Mouse (Mus musculus) cortical plate, adult 2 months (tissue): ENCODE data around the gene Gng4. TPM values are rescaled to one million over a fixed set of nuclear protein-coding genes. Genes with fewer than 3 reads are reported as not detected.
"Not testable (repeated sequence)": the region's sequence is repeated elsewhere in the genome, so short reads cannot be mapped to it uniquely, and the experiment has no call there.

ENCODE experiments used
- H3K27ac ChIP-seq: fragments of 200-500 bp; 2 replicates; pipeline ENCODE4 v1.5.1; 2012; ENCODE audit warnings: low read length, control low read depth, inconsistent platforms; ENCODE audit not compliant: insufficient read depth
- H3K4me1 ChIP-seq: fragments of 200-500 bp; 2 replicates; pipeline ENCODE4 v1.6.1; 2011; ENCODE audit warnings: low read length; ENCODE audit not compliant: control insufficient read depth, insufficient read depth
- H3K4me3 ChIP-seq: fragments of 200-500 bp; 2 replicates; pipeline ENCODE4 v1.5.1; 2011; ENCODE audit warnings: mild to moderate bottlenecking, low read length, control low read depth; ENCODE audit not compliant: insufficient read depth
- CTCF ChIP-seq: fragments of 200-500 bp; IDR thresholded peaks from 2 replicates; pipeline ENCODE4 v1.5.1; 2011; ENCODE audit warnings: mild to moderate bottlenecking, control low read depth, low read length; ENCODE audit not compliant: insufficient read depth; ENCODE audit errors: extremely low read depth
- POLR2A ChIP-seq: fragments of 200-500 bp; IDR thresholded peaks from 2 replicates; pipeline ENCODE4 v1.6.1; 2011; ENCODE audit warnings: mild to moderate bottlenecking, low read length, control low read depth; ENCODE audit not compliant: insufficient read depth; ENCODE audit errors: extremely low read depth
- polyA plus RNA-seq: library from polyadenylated mRNA; depleted of rRNA; stranded (reverse); fragments of >200 nt; gene quantifications from 2 replicates; pipeline ENCODE4 v1.2.3, GENCODE M21; 2012

The Gng4 gene
- polyA plus RNA-seq, 1 experiment, result 38.8 TPM

DNA sequence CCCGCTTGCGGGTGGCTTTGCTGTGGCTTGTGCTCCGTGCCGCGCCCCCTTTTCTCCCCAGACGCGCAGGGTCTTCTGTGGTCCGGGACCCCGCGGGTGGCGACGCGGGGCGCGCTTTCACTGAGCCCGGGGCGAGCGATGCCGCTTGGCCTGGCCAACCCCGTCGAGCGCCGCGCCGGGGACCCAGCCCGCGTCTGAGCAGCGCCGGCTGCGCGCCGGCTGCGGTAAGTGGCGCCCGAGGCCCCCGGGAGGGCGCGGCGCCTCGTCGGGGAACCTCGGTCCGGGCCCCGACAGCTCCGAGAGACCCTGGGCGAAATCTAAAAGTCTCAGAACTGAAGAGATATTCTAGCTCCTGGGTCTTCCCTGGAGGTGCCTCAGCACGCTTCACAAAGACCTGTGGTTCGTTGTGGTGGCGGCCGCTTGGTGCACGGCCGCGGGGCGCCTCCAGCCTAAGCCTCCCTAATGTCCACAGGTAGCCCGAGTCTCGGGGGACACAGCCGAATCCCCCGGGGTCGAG, 619 bp downstream of the Gng4 start:
- H3K4me3 ChIP-seq, result peak overlapping the region; percentile 49
- TF ChIP-seq POLR2A, result no peak
- TF ChIP-seq CTCF, result no peak
- H3K27ac ChIP-seq, result 0 out of 2 replicates have a peak overlapping the region, but pooled peaks have one; percentile 15
- no peaks in the 10 kb centered on the region for H3K4me1 ChIP-seq

DNA sequence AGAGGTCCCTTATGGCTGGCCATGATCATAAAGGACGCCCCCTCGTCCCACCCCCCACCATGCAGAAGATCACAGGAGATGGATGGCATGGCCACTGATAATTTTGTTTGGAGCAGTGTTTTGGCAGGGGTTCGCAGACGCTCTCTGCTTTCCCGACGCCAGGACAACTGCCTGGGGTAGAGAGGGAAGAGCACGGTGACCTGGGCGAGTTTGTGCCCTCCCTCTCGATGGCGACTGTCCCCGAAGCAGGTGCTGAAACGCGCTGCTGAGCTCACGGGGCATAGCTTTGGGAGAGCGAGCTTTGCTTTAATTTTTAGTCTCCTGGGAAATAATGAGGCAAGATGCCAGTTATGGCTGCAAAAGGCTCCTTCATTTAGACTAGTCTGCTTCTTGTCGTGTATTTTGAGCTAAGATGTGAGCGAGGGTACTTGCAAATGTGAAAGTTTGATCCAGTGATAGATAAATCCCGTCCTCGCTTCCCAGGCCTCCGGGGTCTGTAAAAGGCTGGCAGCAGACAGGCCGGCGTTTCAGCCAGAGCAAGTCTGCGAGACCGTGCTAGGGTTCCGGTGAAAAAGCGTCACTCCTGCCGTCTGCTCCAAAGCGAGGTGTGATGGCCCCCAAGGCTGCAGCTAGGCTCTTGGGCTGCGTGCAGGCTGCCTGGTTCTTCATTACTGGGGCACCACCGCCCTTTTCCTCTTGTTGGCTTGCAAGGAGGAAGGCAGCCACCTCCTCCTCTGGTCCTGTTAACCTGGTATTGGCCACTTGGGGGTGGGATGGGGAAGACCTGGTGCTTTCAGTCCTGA, 1.3 kb downstream of the Gng4 start:
- H3K4me3 ChIP-seq, result peak overlapping the region; percentile 49
- TF ChIP-seq CTCF, result no peak
- TF ChIP-seq POLR2A, result no peak
- H3K4me1 ChIP-seq, result no peaks in the 10 kb centered on the region
- no peak overlapping the region for H3K27ac ChIP-seq

DNA sequence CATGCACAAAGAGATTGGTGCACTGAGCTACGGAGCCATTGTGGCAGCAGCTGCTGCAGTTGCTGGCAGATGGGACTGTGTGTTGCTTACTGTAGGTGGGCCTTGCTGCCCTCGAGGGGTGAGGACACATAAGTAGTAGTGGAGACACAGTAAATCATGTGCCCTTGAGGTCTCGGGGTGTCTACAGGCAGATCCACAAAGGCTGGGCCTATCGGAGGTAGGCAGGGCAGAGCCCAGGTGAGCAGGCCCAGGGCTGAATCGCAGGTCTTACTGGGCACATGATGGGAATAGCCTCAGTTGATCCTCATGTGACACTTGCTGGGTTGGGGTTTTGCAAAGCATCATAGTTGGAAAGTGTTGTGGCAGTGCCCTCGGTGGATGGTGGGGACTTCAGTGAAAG, 3.1 kb downstream of the Gng4 start:
- Histone ChIP-seq H3K4me3 (no peak overlapping the region), H3K4me1 (peaks cover 3% of the 10 kb centered on the region), H3K27ac (no peak overlapping the region)
- TF ChIP-seq CTCF (no peak), POLR2A (no peak)

DNA sequence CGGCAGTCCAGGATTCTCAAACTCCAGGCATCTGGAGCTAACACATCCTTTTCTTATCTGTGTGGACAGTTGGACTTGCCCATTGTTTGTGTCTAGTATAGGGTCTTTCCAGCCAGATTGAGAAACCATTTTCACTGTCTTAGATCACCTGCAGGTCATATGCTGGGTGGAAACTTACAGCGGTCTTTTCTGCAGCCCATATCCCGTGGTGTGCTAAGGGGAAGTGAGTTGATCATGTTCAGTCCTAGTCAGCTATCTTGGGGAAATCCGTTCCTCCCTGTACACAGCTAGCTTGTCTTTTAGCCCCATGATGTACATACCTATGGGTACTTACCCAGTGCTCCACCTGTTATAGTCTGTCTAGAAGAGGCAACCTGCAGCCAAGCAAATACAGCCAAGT, 4.2 kb downstream of the Gng4 start:
- TF ChIP-seq POLR2A, result no peak
- TF ChIP-seq CTCF, result no peak
- Histone ChIP-seq H3K4me1 (peaks cover 5% of the 10 kb centered on the region), H3K4me3 (no peak overlapping the region)

DNA sequence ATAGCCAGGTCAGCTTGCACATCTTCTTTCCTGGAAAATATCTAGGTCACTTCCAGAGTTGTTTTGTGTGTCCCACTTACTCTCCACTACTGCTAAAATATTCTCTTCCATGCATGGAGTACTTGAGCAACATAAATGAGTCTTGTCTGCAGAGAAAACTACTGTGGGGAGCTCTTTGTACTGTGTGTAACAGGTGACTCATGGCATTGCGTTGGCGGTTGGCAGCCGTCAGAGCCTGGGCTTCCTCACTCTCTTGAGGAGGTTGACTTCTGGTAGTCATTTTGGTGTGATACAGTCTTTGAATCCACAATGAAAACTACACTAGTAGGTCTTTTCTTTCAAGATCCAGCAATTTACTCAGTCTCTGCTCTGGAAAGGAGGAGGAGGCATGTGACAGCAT, 8.1 kb downstream of the Gng4 start:
- TF ChIP-seq POLR2A, result no peak
- TF ChIP-seq CTCF, result no peak
- Histone ChIP-seq H3K27ac (no peak overlapping the region), H3K4me1 (peaks cover 5% of the 10 kb centered on the region), H3K4me3 (no peak overlapping the region)

More for the DNA sequence above, 4.2 kb downstream of the Gng4 start:
- no peak overlapping the region for H3K27ac ChIP-seq

DNA sequence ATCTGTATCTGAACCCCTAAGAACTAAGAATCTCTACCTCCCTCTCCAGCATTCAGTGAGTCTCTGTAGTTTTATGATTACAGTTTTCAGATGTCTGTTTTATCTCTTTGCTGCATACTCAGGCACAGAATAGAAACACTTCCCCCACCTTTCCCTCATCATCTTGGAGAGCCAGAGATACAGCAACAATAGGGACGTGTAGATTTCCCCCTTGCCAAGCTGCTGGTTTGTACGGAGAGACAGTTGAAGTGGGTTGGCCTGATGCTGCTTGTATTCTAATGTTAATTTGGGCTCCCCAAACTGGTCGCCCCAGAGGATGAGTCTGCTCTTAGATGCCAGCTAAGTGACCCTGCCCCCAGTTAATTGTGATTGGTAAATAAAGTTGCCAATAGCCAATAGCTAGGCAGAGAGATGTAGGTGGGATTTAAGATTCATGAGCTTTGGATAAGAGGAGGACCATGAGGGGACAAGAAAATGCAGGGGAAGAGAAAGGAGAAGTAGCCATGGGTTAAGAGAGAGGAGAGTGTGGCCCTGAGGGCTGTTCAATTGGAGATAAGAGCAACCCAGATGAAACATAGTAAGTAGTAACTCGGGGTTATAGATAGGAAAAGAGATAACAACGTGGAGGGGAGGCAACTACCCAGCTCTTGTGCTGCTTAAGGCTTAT, 11.4 kb downstream of the Gng4 start:
- H3K27ac ChIP-seq, result no peak overlapping the region
- H3K4me1 ChIP-seq, result peaks cover 6% of the 10 kb centered on the region
- no peak overlapping the region for H3K4me3 ChIP-seq
- TF ChIP-seq POLR2A, result no peak
- TF ChIP-seq CTCF, result no peak

DNA sequence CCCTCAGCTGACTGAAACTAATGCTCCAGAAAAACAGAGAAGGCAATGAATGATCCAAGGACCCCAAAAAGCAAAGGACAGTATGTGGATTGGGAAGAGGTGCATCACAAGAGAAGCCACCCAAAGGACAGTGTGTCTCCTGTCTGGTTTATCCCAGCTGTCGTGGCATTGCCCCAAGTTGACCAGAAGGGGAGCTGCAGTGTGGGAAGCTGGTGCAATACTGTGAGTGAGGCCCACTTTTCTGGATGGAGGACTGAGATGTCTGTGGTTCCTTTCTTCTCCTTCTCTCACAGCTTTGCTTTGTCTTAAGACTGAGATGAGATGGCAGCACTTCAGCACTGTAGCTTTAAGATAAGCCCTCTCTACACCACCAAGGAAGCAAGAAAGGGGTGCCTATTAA, 12.2 kb downstream of the Gng4 start:
- Histone ChIP-seq H3K27ac (no peak overlapping the region), H3K4me1 (peaks cover 6% of the 10 kb centered on the region), H3K4me3 (no peak overlapping the region)
- TF ChIP-seq CTCF, result no peak
- no peak for TF ChIP-seq POLR2A

DNA sequence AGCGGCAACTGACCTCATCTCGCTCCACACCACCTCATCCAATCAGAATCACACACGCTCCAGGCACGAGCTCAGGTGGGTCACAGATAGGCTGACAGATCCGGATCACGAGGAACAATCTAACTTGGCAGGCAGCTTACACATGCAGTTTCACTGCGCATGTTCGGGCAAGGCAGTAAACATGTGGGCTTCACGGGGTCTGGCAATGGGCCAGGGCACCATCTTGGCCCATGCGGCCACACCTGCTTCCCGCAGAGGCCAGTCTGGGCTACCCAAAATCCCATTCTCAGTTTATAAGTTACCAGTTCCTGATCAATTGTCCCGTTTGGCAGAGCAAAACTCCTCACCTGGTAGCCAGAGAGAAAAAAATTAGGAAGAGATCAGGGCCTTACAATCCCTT, 14.0 kb downstream of the Gng4 start:
- H3K27ac ChIP-seq, H3K4me3 ChIP-seq, H3K4me1 ChIP-seq: not testable (repeated sequence)

DNA sequence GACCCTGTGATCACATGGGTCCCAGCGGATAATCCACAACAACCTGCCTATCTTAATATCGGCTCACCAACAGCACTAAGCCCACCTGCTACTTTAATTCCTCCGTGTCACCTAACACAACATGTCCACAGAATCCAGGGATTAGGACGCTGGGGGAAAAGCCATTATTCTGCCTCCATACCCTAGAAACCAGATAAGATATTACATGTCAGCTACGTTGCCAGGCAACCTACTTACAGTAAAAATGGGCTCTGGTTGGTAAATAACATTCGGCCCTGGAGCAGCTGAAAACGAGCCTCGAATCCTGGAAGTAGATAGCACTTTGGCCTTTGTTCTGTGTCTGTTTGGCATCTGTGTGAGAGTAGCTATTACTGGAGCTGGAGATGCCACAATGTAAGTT, 14.9 kb downstream of the Gng4 start:
- H3K27ac ChIP-seq, result no peak overlapping the region
- H3K4me1 ChIP-seq, result 0 out of 2 replicates have a peak, but pooled peaks cover 2% of the 10 kb centered on the region
- TF ChIP-seq CTCF (no peak), POLR2A (no peak)
- no peak overlapping the region for H3K4me3 ChIP-seq
